Mouse (Mus musculus): ENCODE measurements at regions not wholly inside any gene's neighbourhood (a gene's known extent, or its start where the extent isn't known, plus 50 kb on each side); places are given as distances from the start of the nearest gene placed in this dataset.

- 52% methylated on average over 25 of the region's 25 CpGs for WGBS
- no peak for DNase-seq (ENCODE audit: low spot score)
These were observed 65.8 kb upstream of the Ppp2r5c start for GRCm38 (mm10) chr12:110380831-110381750.

GRCm38 (mm10) chr12:110385031-110385430 is 61.9 kb upstream of the Ppp2r5c start:
- Histone ChIP-seq H3K4me3 (ENCODE audit: low read depth, low read length) (no peak overlapping the region), H3K4me2 (no peak overlapping the region), H3K9ac (ENCODE audit: low read depth, low read length) (no peak overlapping the region), H3K27me3 (replicated peaks; ENCODE audit: control insufficient read depth, insufficient read depth, low read length) (no peaks in the 10 kb centered on the region), H3K9me3 (ENCODE audit: control insufficient read depth, low read length) (no peaks in the 10 kb centered on the region), H3K27ac (ENCODE audit: low read depth, low read length) (no peak overlapping the region), H3K4me1 (replicated peaks; ENCODE audit: control insufficient read depth, insufficient read depth, low read length) (no peaks in the 10 kb centered on the region), H3K36me3 (ENCODE audit: control insufficient read depth, insufficient read depth, low read length) (no peaks in the 10 kb centered on the region)
- WGBS = 86% methylated on average over 20 of the region's 20 CpGs
- ATAC-seq (replicated peaks; ENCODE audit: low FRiP score) = no peak
- no peak for DNase-seq (ENCODE audit: low spot score)

More at GRCm38 (mm10) chr12:110380831-110381750, 65.8 kb upstream of the Ppp2r5c start:
- no peak overlapping the region for H3K9ac ChIP-seq (ENCODE audit: low read depth, low read length)
- no peak overlapping the region for H3K27ac ChIP-seq (ENCODE audit: low read depth, low read length)
- H3K4me1 ChIP-seq (replicated peaks; ENCODE audit: control insufficient read depth, insufficient read depth, low read length) = no peaks in the 10 kb centered on the region
- H3K9me3 ChIP-seq (ENCODE audit: control insufficient read depth, low read length) = no peaks in the 10 kb centered on the region
- H3K36me3 ChIP-seq (ENCODE audit: control insufficient read depth, insufficient read depth, low read length) = no peaks in the 10 kb centered on the region
- H3K4me2 ChIP-seq = no peak overlapping the region
- peaks cover 4% of the 10 kb centered on the region; the same call in 1 of the 2 replicates for H3K27me3 ChIP-seq (replicated peaks; ENCODE audit: control insufficient read depth, insufficient read depth, low read length)
- H3K4me3 ChIP-seq (ENCODE audit: low read depth, low read length) = no peak overlapping the region
- no peak for ATAC-seq (replicated peaks; ENCODE audit: low FRiP score)

GRCm38 (mm10) chr12:110385801-110386599 is 60.9 kb upstream of the Ppp2r5c start:
- H3K9ac ChIP-seq (ENCODE audit: low read depth, low read length) = no peak overlapping the region
- WGBS = 86% methylated on average over 20 of the region's 20 CpGs
- H3K4me3 ChIP-seq (ENCODE audit: low read depth, low read length) = no peak overlapping the region
- no peaks in the 10 kb centered on the region for H3K9me3 ChIP-seq (ENCODE audit: control insufficient read depth, low read length)
- no peak overlapping the region for H3K4me2 ChIP-seq
- H3K4me1 ChIP-seq (replicated peaks; ENCODE audit: control insufficient read depth, insufficient read depth, low read length) = no peaks in the 10 kb centered on the region
- no peaks in the 10 kb centered on the region for H3K27me3 ChIP-seq (replicated peaks; ENCODE audit: control insufficient read depth, insufficient read depth, low read length)
- ATAC-seq (replicated peaks; ENCODE audit: low FRiP score) = no peak
- no peak overlapping the region for H3K27ac ChIP-seq (ENCODE audit: low read depth, low read length)
- H3K36me3 ChIP-seq (ENCODE audit: control insufficient read depth, insufficient read depth, low read length) = no peaks in the 10 kb centered on the region
- no peak for DNase-seq (ENCODE audit: low spot score)

- H3K27ac ChIP-seq (ENCODE audit: low read depth, low read length) = no peak overlapping the region
- no peak overlapping the region for H3K9ac ChIP-seq (ENCODE audit: low read depth, low read length)
- H3K4me1 ChIP-seq (replicated peaks; ENCODE audit: control insufficient read depth, insufficient read depth, low read length) = no peaks in the 10 kb centered on the region
- H3K9me3 ChIP-seq (ENCODE audit: control insufficient read depth, low read length) = no peaks in the 10 kb centered on the region
- 86% methylated on average over 11 of the region's 11 CpGs for WGBS
- H3K27me3 ChIP-seq (replicated peaks; ENCODE audit: control insufficient read depth, insufficient read depth, low read length) = no peaks in the 10 kb centered on the region
- no peak for ATAC-seq (replicated peaks; ENCODE audit: low FRiP score)
- no peak for DNase-seq (ENCODE audit: low spot score)
- no peak overlapping the region for H3K4me2 ChIP-seq
- H3K36me3 ChIP-seq (ENCODE audit: control insufficient read depth, insufficient read depth, low read length) = no peaks in the 10 kb centered on the region
- no peak overlapping the region for H3K4me3 ChIP-seq (ENCODE audit: low read depth, low read length)
These were observed 59.9 kb upstream of the Ppp2r5c start for GRCm38 (mm10) chr12:110387056-110387455.

- Histone ChIP-seq H3K4me3 (ENCODE audit: low read depth, low read length) (no peak overlapping the region), H3K4me2 (no peak overlapping the region), H3K36me3 (ENCODE audit: control insufficient read depth, insufficient read depth, low read length) (no peaks in the 10 kb centered on the region), H3K27me3 (replicated peaks; ENCODE audit: control insufficient read depth, insufficient read depth, low read length) (no peaks in the 10 kb centered on the region), H3K4me1 (replicated peaks; ENCODE audit: control insufficient read depth, insufficient read depth, low read length) (no peaks in the 10 kb centered on the region), H3K9me3 (ENCODE audit: control insufficient read depth, low read length) (no peaks in the 10 kb centered on the region), H3K9ac (ENCODE audit: low read depth, low read length) (no peak overlapping the region), H3K27ac (ENCODE audit: low read depth, low read length) (no peak overlapping the region)
- ATAC-seq (replicated peaks; ENCODE audit: low FRiP score) = no peak
- DNase-seq (ENCODE audit: low spot score) = no peak
- 67% methylated on average over 4 of the region's 4 CpGs for WGBS
These were observed 59.4 kb upstream of the Ppp2r5c start for GRCm38 (mm10) chr12:110387567-110387966.

GRCm38 (mm10) chr12:110389439-110389838 is 57.5 kb upstream of the Ppp2r5c start:
- Histone ChIP-seq H3K36me3 (ENCODE audit: control insufficient read depth, insufficient read depth, low read length) (no peaks in the 10 kb centered on the region), H3K9me3 (ENCODE audit: control insufficient read depth, low read length) (no peaks in the 10 kb centered on the region), H3K27me3 (replicated peaks; ENCODE audit: control insufficient read depth, insufficient read depth, low read length) (no peaks in the 10 kb centered on the region), H3K4me3 (ENCODE audit: low read depth, low read length) (no peak overlapping the region), H3K9ac (ENCODE audit: low read depth, low read length) (no peak overlapping the region), H3K4me1 (replicated peaks; ENCODE audit: control insufficient read depth, insufficient read depth, low read length) (no peaks in the 10 kb centered on the region), H3K4me2 (no peak overlapping the region), H3K27ac (ENCODE audit: low read depth, low read length) (no peak overlapping the region)
- ATAC-seq (replicated peaks; ENCODE audit: low FRiP score) (no peak), DNase-seq (ENCODE audit: low spot score) (no peak)
- 66% methylated on average over 12 of the region's 12 CpGs for WGBS

- H3K9ac ChIP-seq (ENCODE audit: low read depth, low read length) = no peak overlapping the region
- no peaks in the 10 kb centered on the region for H3K36me3 ChIP-seq (ENCODE audit: control insufficient read depth, insufficient read depth, low read length)
- DNase-seq (ENCODE audit: low spot score) (no peak), ATAC-seq (replicated peaks; ENCODE audit: low FRiP score) (no peak)
- no peak overlapping the region for H3K4me2 ChIP-seq
- H3K27ac ChIP-seq (ENCODE audit: low read depth, low read length) = no peak overlapping the region
- no peak overlapping the region for H3K4me3 ChIP-seq (ENCODE audit: low read depth, low read length)
- 79% methylated on average over 8 of the region's 8 CpGs for WGBS
- H3K9me3 ChIP-seq (ENCODE audit: control insufficient read depth, low read length) = no peaks in the 10 kb centered on the region
- no peaks in the 10 kb centered on the region for H3K27me3 ChIP-seq (replicated peaks; ENCODE audit: control insufficient read depth, insufficient read depth, low read length)
- H3K4me1 ChIP-seq (replicated peaks; ENCODE audit: control insufficient read depth, insufficient read depth, low read length) = no peaks in the 10 kb centered on the region
These were observed 55.5 kb upstream of the Ppp2r5c start for GRCm38 (mm10) chr12:110391464-110391863.

- no peak overlapping the region for H3K9ac ChIP-seq (ENCODE audit: low read depth, low read length)
- no peak overlapping the region for H3K27ac ChIP-seq (ENCODE audit: low read depth, low read length)
- no peak overlapping the region for H3K4me2 ChIP-seq
- H3K36me3 ChIP-seq (ENCODE audit: control insufficient read depth, insufficient read depth, low read length) = no peaks in the 10 kb centered on the region
- ATAC-seq (replicated peaks; ENCODE audit: low FRiP score) (no peak), DNase-seq (ENCODE audit: low spot score) (no peak)
- H3K27me3 ChIP-seq (replicated peaks; ENCODE audit: control insufficient read depth, insufficient read depth, low read length) = no peaks in the 10 kb centered on the region
- WGBS = 68% methylated on average over 7 of the region's 7 CpGs
- H3K4me3 ChIP-seq (ENCODE audit: low read depth, low read length) = no peak overlapping the region
- no peaks in the 10 kb centered on the region for H3K4me1 ChIP-seq (replicated peaks; ENCODE audit: control insufficient read depth, insufficient read depth, low read length)
- H3K9me3 ChIP-seq (ENCODE audit: control insufficient read depth, low read length) = no peaks in the 10 kb centered on the region
These were observed 53.4 kb upstream of the Ppp2r5c start for GRCm38 (mm10) chr12:110393555-110393954.

All from liver, embryonic 11.5 days (tissue).